Mouse (Mus musculus): ENCODE results near the gene Camk1d. TPM values are rescaled to one million over a fixed set of nuclear protein-coding genes. Genes with fewer than 3 reads are reported as not detected.

The Camk1d gene
- polyA plus RNA-seq, 1 experiment = 58.0 TPM

DNA sequence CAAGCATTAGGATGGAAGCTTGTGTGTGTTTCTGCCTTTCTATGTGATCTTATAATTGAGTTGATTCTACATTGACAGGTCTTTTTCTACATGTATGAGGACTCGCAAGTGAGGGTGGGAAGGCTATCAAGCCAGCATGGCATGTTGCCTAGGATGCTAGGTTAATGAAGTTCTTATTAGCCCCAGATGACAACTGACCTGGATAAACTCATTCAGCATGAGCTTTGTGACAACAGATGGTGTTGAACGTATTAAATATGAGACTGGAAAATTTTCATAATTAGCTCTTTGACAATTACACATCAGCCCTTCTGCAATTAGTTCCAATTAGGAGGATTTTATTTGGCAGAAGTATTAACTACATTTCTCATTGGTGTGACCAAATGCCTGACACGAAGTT lies 343.7 kb downstream of the Camk1d start:
- Histone ChIP-seq H3K27ac (ENCODE audit: insufficient read depth, low read depth, low read length) (no peak overlapping the region), H3K4me1 (ENCODE audit: control insufficient read depth, insufficient read depth, low read length) (no peaks in the 10 kb centered on the region)
- WGBS = 55% methylated on average over 3 of the region's 3 CpGs

DNA sequence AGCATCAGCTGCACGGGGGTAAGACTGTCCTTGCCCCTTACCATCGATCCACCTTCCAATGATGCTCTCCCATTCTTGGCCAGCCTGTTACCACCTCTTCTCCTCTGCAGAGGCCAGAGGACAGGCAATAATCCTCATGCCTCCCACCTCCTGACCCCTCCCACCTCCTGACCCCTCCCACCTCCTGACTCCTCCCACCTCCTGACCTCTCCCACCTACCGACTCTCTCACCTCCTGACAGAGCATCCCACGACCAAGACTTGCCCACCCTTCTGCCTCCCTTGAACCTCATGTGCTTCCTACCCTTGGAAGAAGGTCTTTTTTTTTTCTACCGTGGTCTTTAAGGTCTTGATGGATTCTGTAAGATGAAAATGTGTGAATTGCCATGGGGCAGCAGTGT lies 350.5 kb downstream of the Camk1d start:
- H3K4me1 ChIP-seq (ENCODE audit: control insufficient read depth, insufficient read depth, low read length) = no peaks in the 10 kb centered on the region; the same call in 1 of the 2 replicates
- no peak overlapping the region for H3K27ac ChIP-seq (ENCODE audit: insufficient read depth, low read depth, low read length)
- H3K4me3 ChIP-seq (ENCODE audit: insufficient read depth, low read depth, low read length) = no peak overlapping the region
- whole genome bisulfite sequencing = 72% methylated on average over 5 of the region's 5 CpGs
- TF ChIP-seq POLR2A (IDR thresholded peaks at IDR 0.05; ENCODE audit: insufficient read depth, low read depth, low read length) (no peak), CTCF (IDR thresholded peaks at IDR 0.05; ENCODE audit: insufficient read depth, low read depth, low read length) (no peak)

More for the DNA sequence above, 343.7 kb downstream of the Camk1d start:
- no peak for TF ChIP-seq CTCF (IDR thresholded peaks at IDR 0.05; ENCODE audit: insufficient read depth, low read depth, low read length)
- H3K4me3 ChIP-seq (ENCODE audit: insufficient read depth, low read depth, low read length) = no peak overlapping the region

DNA sequence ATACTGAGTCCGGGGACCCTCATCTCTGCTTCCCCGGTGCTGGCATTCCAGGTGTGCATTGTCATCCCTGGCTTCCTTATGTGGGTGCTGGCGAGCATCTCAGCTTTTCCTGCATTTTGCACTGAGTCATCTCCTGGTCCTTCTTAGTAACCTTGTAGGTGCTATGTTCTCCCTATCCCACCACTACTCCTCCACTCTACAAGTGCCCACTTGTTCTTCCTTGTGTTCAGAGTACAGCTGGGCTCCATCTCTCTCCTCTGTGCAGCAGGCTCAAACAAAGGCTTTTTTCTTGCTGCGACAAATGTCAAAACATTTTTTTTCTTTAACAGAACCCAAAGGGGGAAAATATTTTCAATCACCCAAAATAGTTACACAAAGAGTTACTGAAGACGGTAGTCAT lies 356.3 kb downstream of the Camk1d start:
- Histone ChIP-seq H3K4me3 (ENCODE audit: insufficient read depth, low read depth, low read length) (no peak overlapping the region), H3K27ac (ENCODE audit: insufficient read depth, low read depth, low read length) (no peak overlapping the region), H3K4me1 (ENCODE audit: control insufficient read depth, insufficient read depth, low read length) (0 out of 2 replicates have a peak, but pooled peaks cover 2% of the 10 kb centered on the region)
- no peak for TF ChIP-seq POLR2A (IDR thresholded peaks at IDR 0.05; ENCODE audit: insufficient read depth, low read depth, low read length)
- TF ChIP-seq CTCF (IDR thresholded peaks at IDR 0.05; ENCODE audit: insufficient read depth, low read depth, low read length) = no peak
- WGBS = 75% methylated on average over 5 of the region's 5 CpGs

DNA sequence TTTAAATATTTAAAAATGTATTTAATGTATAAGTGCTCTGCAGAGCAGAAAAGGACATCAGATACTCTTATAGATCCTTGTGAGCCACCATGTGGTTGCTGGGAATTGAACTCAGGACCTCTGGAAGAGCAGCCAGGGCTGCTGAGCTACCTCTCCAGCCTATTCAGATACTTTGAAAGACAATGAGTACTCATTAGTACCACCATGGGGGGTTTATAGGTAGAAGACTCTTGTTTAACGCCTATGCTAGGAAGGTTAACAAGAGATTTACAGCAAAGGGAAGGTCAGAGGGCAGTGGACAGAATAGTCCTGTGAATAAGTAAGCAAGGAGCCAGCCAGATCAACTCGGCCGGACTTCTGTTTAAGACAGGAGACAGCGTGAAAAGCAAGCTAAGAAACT lies 357.3 kb downstream of the Camk1d start:
- Histone ChIP-seq H3K4me1 (ENCODE audit: control insufficient read depth, insufficient read depth, low read length) (0 out of 2 replicates have a peak, but pooled peaks cover 5% of the 10 kb centered on the region), H3K4me3 (ENCODE audit: insufficient read depth, low read depth, low read length) (no peak overlapping the region), H3K27ac (ENCODE audit: insufficient read depth, low read depth, low read length) (no peak overlapping the region)
- no peak for TF ChIP-seq POLR2A (IDR thresholded peaks at IDR 0.05; ENCODE audit: insufficient read depth, low read depth, low read length)
- TF ChIP-seq CTCF (IDR thresholded peaks at IDR 0.05; ENCODE audit: insufficient read depth, low read depth, low read length) = no peak
- WGBS = 85% methylated on average over 4 of the region's 4 CpGs

DNA sequence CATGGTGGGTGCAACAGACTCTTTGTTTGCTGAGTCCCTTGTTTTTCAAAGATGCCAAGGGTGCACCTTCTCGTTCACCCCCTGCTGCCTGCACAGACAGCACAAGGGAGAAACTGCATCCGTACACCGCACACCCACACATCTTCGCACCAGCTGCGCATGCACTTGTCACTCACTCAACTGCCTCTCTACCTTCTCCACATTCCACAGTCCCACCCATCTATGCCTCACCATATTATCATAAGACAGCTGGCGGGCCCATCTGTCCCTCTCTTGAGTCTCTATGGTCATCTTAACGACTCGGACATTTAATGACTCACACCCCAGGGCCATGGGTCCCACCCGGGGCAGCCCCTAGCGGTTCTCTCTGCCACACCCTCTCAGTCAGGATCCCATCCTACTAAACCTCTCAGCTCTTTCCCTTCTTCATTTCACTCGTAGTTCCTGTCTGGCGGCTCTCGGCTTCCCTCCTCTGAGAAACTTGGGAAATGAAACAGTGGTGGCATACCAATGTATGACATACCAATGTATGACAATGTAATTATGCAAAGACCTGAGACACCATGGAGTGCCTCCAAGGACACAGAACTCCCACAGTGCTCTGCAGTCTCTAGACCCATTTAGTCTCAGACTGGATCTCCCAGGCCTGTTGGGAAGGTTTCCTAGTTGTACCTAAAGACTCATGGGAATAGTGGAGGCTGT lies 361.3 kb downstream of the Camk1d start:
- Histone ChIP-seq H3K4me3 (ENCODE audit: insufficient read depth, low read depth, low read length) (no peak overlapping the region), H3K27ac (ENCODE audit: insufficient read depth, low read depth, low read length) (no peak overlapping the region), H3K4me1 (ENCODE audit: control insufficient read depth, insufficient read depth, low read length) (0 out of 2 replicates have a peak, but pooled peaks cover 5% of the 10 kb centered on the region)
- 79% methylated on average over 13 of the region's 13 CpGs for WGBS
- TF ChIP-seq POLR2A (IDR thresholded peaks at IDR 0.05; ENCODE audit: insufficient read depth, low read depth, low read length) (no peak), CTCF (IDR thresholded peaks at IDR 0.05; ENCODE audit: insufficient read depth, low read depth, low read length) (no peak)

DNA sequence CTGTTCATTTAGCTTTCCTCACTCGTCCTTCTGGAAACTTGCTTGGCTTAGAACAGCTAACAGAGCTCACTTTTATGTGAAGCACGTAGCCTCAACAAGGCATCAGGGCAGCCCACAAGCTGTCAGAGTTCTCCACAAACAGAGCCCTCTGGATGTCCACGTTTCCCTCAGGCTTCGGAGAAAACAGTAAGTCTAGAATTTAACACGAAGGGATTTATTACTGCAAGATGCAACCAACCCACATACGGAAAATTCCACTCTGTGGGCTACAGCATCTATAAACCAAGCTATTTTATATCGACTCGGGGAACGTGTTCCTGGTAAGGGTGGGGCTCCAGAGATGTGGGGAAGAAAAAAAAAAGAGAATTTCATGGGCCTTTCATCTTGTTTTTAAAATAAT lies 369.0 kb downstream of the Camk1d start:
- Histone ChIP-seq H3K4me3 (ENCODE audit: insufficient read depth, low read depth, low read length) (no peak overlapping the region), H3K27ac (ENCODE audit: insufficient read depth, low read depth, low read length) (no peak overlapping the region), H3K4me1 (ENCODE audit: control insufficient read depth, insufficient read depth, low read length) (no peaks in the 10 kb centered on the region)
- 50% methylated on average over 9 of the region's 9 CpGs for WGBS
- TF ChIP-seq POLR2A (IDR thresholded peaks at IDR 0.05; ENCODE audit: insufficient read depth, low read depth, low read length) = no peak
- no peak for TF ChIP-seq CTCF (IDR thresholded peaks at IDR 0.05; ENCODE audit: insufficient read depth, low read depth, low read length)

DNA sequence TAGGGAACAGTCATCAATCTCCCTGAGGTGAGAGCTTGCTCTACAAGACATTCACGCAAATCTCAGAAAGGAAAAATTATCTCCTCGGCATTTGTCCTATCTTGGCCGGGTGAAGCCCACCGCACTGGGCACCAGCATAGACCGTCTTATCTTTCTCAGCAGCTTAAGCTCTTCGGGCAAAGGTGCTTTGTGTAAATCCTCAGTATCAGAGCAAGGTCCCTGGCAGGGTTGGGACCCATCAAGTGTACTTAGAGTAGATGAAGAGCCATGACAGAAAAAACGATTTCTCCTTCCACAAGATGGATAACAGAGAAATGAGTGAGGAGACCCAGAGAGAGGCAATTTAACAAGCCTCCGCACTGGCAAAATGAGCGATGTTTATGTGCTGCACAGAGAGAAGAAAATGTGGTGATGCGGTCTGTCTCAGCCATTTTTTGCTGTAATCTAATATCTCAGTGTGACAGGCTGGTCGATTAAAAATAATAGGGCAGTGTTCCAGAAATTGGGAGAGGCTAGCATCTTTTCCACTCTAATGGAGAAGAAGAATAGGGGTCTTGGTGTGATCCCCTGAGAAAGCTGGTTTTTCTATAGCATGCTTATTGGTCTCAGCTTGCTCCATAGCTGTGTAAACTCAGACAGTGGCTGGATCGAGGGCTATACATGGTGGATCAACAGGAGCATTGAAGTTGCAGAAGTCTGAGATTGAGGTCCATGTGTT lies 386.6 kb downstream of the Camk1d start:
- H3K4me1 ChIP-seq (ENCODE audit: control insufficient read depth, insufficient read depth, low read length) = no peaks in the 10 kb centered on the region
- H3K27ac ChIP-seq (ENCODE audit: insufficient read depth, low read depth, low read length) = no peak overlapping the region
- no peak overlapping the region for H3K4me3 ChIP-seq (ENCODE audit: insufficient read depth, low read depth, low read length)
- WGBS = 81% methylated on average over 12 of the region's 12 CpGs
- TF ChIP-seq POLR2A (IDR thresholded peaks at IDR 0.05; ENCODE audit: insufficient read depth, low read depth, low read length) (no peak), CTCF (IDR thresholded peaks at IDR 0.05; ENCODE audit: insufficient read depth, low read depth, low read length) (no peak)

DNA sequence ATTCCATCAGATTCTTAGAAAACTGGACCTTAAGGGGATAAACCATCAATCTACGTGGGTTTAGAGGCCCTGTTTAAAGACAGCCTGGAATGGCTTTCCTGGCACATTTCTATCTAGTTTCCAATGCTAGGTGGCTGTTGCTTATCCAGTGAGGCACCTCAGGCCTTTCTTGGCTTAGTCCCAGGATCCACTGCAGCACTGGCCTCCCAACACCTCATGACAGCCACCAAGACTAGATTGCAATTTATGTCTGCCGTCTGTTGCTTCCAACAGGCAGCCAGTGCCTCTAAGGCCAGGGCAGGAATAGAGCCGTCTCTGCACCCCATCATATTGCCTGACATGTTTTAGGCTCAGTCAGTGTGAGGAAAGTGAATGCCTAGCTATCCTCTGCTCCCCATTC lies 389.5 kb downstream of the Camk1d start:
- no peak overlapping the region for H3K27ac ChIP-seq (ENCODE audit: insufficient read depth, low read depth, low read length)
- TF ChIP-seq POLR2A (IDR thresholded peaks at IDR 0.05; ENCODE audit: insufficient read depth, low read depth, low read length) = no peak
- TF ChIP-seq CTCF (IDR thresholded peaks at IDR 0.05; ENCODE audit: insufficient read depth, low read depth, low read length) = no peak
- 89% methylated on average over 3 of the region's 3 CpGs for WGBS
- H3K4me3 ChIP-seq (ENCODE audit: insufficient read depth, low read depth, low read length) = no peak overlapping the region
- no peaks in the 10 kb centered on the region for H3K4me1 ChIP-seq (ENCODE audit: control insufficient read depth, insufficient read depth, low read length)

DNA sequence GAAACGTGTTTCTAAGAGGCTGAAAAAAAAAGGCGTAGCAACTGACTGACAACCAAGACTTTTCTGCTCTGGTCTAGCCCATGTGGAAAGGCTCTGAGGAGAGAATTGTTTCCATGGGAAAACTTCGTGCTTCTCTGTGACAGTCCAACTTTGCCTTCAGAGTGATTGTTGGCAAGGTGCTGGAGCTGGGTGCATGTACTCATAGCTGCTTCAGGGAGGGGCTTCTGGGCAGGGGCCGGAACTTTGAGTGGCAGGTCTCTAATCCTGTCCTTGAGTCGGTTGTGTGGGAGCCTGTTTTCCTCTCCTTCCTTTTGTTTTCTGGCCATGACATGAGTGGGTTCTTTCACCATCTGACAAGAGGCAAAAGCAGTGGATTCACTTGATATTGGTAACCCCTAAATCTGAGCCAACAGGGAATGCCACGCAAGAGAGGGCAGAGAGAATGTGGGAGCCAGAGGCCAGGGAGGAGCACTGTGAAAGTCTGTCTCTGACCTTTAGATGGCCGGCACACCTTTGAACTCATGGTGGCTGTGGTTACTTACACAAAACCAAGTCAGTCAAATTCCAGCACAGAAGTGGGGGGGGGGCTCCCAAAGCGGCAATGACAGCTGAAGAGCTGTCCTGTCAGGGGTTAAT lies 392.5 kb downstream of the Camk1d start:
- no peaks in the 10 kb centered on the region for H3K4me1 ChIP-seq (ENCODE audit: control insufficient read depth, insufficient read depth, low read length)
- WGBS = 59% methylated on average over 8 of the region's 8 CpGs

More for the DNA sequence above, 392.5 kb downstream of the Camk1d start:
- Histone ChIP-seq H3K4me3 (ENCODE audit: insufficient read depth, low read depth, low read length) (no peak overlapping the region), H3K27ac (ENCODE audit: insufficient read depth, low read depth, low read length) (no peak overlapping the region)
- no peak for TF ChIP-seq CTCF (IDR thresholded peaks at IDR 0.05; ENCODE audit: insufficient read depth, low read depth, low read length)
- TF ChIP-seq POLR2A (IDR thresholded peaks at IDR 0.05; ENCODE audit: insufficient read depth, low read depth, low read length) = no peak
